Mouse (Mus musculus) inflammation-experienced regulatory T-cells, adult 6 months (primary cell): Measurements from ENCODE around the gene Tmem95. TPM values are rescaled to one million over a fixed set of nuclear protein-coding genes. Genes with fewer than 3 reads are reported as not detected.
"Not testable (repeated sequence)": the region's sequence is repeated elsewhere in the genome, so short reads cannot be mapped to it uniquely, and the experiment has no call there.

Source experiments
- ATAC-seq: one replicate; pipeline ENCODE4 v1.8.0; 2017
- polyA plus RNA-seq, 3 experiments: library from polyadenylated mRNA; unstranded; fragments of 100-300 nt; shearing (Covaris generic); gene quantifications; one replicate each; pipeline ENCODE4 v1.2.1; 2017

The Tmem95 gene
- polyA plus RNA-seq, result not detected

DNA sequence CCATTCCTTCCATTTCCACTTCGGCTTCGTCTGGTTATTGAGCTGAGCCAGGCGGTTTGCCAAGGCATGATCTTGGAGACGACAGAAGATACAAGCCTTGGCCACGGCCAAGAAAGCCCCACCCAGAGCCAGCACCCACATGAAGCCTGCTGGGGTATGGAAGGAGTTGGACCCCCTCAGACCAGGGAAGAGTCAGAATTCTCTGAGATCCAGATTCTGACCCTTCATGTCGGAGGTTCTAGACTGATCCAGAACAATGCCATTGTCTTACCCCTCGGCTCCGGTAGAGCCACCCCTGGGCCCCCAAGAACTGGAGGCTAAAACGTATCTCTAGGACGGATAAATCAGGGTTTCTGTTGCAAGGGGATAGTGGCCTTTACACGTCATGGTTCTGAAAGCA lies at the start of gene Tmem95:
Tmem95 (minus strand) TSS at position 141 of the 400 bp plus-strand sequence.
- ATAC-seq, result no peak

DNA sequence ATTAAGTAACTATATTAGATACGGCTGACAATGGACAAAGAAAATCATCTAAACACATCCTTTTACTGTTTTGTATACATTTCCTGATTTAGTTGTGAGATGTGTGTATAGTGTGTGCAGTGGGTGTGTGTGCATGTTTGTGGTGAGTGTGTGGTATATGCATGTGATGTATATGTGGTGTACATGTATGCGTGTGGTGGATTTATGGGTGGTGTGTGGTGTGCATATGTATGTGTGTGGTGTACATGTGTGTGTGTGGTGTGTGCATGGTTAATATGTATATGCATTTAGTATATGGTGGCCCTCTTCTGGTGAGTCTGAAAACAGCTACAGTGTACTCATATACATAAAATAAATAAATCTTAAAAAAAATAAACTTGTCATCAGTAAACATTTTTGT lies 49.7 kb upstream of the Tmem95 start:
- no peak for ATAC-seq

DNA sequence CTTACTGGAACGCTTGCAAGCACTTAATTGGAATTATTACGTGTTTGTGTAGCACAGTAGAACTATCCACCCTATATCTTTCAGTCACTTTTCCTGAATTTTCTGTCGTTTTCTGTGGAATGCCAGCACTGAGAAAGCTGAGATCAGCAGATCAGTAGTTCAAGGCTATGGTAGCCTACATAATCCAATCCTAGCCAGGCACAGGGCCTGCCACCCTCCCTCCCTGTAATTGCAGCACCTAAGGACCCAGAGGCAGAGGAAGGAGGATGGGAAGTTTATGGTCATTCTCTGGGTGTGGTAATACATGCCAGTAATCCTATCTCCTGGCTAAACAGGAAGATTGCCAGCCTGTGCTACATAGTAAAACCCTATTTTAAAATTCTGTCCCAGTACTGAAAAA lies 45.0 kb upstream of the Tmem95 start:
- no peak for ATAC-seq

DNA sequence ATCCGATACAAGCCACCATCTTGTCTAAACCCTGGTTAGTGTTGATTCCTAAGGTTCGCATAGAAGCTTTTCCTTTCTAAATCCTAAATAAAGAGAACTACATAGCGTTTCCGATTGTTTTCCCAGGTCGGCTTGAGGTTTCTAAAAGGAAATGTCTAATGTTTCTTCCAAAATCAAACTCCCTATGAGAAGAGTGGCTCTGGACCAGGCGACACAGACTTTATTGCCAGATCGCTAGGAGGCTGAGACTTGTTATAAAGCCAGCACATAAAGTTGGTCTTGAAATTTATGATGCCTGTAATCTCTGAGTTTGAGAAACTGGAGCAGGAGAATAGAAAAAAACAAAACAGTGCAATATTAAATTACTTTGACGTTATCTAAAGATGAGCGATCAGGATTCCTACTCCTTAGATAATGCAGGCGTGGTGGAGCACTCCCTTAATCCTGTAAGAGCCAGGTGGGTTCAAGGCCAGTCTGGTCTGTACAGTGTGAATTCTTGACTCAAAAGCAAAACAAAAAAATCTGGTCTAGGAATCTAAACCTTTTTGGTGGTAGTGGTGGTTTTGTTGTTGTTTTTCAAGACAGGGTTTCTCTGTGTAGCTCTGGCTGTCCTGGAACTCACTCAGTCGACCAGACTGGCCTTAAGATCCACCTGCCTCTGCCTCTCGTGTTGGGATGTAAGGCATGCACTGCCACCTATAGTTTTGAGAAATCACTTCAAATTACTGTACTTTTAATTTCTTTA lies 44.4 kb upstream of the Tmem95 start:
- ATAC-seq, result no peak

DNA sequence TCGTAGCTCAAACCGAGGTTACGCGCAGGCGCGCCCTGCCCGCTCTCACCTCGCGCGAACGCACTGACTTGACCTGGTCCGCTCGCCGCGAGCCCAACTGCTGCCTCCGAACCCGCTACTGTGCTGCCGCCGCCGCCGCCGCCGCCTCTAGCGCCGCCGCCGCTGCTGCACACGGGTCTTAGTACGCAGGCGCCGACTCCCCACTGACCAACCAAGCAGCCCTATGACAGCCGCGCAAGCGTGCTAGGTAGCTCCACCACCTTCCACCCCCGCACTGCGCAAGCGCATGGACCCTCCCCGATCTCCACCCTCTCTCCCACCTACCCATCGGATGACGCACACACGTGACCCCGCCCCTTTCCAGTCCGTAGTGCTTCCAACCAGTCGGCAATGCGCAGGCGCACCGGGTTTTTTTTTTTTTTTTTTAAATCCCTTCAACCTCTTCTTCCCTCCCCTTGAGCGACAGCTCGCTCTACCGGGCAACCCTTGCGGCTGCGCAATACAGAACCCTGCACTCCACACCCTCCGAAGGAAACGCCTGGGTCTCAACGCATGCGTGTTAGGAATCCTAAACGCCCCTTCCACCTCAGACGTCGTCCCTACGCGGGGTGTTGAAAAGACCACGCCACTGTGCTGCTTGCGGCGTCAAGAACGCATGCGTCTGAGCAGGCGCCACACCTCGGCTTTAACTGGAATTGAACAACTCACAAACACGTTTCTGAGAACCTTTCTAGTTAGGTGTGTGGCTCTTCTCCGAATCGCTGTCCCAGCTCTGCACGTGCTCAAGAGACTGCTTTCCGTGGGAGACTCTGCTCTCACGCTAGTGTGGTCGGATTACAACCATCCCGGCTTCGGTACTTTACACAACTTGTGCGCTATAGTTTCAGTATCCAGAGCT lies 43.5 kb upstream of the Tmem95 start, which contains the start of gene Eif5a:
Eif5a (minus strand) TSS at position 845 of the 898 bp plus-strand sequence.
- peak; percentile 76 for ATAC-seq

DNA sequence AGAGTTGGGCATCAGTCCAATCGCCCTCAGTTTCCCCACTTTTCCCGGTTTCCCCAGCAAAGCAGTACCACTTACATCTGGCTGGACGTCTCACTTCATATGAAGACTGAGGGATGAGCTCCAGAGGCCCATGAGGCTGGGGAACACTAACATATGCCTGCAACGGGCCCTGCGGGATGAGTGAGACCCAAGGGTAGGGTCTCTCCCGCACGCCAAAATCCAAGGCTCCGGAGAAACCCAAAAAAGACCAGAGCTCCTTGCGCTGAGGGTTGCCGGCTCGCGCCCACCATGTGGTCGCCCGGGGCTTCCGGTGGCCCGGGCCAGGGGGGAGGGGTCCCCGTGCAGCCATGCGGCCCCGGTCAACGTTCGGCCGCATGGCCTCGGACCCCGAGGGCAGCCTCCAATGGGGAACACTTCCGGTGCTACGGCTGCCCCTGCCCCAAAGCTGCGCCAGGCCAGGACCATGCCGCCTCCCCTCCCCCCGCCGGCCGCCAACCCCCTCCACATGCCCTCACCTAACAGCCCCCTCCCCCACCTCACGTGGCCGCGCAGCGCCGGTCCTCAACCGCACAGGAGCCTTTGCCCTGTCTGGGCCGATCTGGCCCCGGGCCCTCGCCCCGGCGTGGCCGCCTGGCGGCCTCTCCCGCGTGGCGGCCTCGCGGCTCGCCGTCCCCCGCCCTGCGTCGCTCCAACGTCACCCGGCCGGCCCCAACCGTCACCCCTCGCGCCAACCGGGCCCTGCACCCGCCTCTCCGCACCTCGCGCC lies 42.6 kb upstream of the Tmem95 start:
- no peak for ATAC-seq

DNA sequence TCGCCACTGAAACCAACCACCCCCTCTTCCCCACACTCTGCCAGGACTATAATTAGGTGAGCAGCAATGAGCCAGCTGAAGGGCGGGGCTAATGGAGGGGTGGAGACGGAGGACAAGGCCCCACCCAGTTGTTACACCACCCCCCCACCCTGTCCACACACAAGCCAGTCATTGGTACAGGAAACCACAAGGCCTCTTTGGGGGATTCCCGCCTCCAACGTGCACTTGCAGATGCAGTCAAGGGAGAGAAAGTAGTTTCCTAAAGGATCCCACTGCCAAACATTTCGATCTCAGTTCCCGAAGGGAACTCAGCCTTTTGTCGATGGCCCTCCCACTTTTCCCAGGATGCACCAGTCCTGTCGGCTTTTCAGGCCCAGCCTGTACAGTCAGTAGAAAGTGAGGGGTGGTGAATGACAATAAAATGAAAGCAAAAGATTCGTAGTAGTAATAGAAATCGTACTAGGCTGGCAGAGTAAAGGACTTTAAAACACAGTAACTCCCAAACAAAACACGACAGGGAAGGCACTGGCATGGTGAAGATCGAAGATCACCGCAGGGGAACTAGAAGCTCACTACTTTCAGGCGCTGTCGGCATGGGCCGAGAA lies 41.9 kb upstream of the Tmem95 start:
- ATAC-seq, result peak; percentile 46

DNA sequence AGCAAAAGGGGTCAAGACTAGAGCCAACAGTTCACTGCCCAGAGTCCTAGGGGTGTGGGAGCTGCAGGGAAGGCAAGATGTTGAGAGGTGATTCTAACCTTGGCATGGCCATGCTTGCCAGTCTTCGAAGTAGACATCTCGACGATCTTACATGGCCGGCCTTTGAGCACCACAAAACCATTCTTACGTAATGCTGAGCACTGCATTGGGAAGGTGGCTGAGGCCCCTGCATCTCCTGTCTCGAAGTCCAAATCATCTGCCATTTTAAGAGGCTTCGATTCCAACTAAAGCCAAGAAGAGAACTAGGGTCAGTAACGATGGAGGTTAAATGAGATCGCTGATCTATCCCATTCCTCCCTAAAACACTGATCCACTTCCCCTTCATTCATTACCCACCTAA lies 41.2 kb upstream of the Tmem95 start:
- no peak for ATAC-seq

DNA sequence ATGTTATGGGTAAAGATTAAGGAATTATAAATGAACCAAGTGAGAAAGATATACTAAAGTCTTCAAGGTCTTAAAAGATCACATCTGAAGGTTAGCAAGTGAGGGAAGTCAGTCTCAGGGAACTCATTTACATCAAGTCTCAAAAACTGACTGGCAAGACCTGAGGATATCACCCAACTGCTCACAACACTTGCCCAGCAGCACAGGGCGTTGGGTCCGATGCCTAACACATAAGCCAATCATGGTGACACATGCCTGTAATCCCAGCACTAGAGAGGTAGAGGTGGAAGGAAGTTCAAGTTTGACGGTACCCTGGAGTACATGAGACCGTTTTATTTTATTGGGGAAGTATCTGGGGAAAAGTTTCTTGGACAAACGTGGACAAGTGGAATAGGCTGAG lies 40.3 kb upstream of the Tmem95 start:
- no peak for ATAC-seq

DNA sequence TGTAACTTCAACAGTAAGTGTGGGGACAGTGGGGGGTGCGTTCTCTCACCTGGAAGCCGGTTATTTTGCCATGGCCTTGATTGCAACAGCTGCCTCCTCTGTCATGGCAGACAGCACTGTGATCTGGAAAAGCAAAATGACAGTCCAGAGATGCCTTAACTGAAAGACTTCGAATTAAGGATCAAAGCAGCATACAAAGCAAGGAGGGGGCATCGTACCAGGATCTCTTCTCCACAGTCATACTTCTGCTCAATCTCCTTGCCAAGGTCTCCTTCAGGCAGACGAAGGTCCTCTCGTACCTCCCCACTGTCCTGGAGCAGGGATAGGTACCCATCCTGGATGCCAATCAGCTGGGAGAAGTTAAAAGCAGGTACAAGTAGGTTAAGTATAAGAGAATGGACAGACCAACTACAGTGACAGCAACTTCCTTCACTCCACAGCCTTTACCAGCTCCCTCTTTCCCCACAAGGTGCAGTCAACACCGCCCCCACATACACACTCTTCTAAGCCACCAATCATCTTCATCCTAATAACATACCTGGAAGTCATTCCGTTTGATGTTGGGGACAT lies 39.6 kb upstream of the Tmem95 start:
- ATAC-seq, result no peak

DNA sequence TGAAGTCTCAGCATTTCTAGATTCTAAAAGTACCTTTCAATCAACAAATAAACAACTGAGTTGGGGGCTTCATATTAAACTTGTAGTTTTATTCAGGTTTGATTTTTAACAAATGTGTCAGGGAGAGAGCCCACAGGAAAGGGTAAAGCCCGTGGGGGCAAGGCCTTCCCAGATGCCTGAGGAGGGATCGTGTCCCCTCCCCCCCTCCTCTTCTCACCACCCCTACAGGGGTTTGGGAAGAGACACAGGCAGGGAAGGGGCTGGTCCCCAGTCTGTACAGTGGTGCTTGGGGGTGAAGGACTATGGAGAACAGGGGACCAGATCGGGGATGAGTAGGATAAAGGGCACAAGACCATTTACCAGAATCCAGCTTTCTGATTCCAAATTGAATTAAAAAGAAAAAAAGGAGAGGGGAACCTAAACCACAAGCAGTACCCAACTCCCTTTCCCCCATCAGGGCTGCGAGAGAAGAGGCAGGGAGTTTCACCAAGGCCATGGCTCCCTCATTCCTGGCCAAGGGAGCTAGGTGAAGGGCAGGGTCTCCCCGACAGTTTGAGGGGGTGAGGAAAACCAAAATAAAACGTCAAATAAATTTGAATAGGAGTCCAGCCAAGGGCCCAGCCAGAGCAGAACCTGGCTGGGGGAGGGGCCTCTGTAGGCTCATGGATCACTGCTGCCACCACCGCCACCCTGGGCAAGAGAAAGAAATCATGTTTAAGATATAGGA lies 39.0 kb upstream of the Tmem95 start:
- not testable (repeated sequence) for ATAC-seq

DNA sequence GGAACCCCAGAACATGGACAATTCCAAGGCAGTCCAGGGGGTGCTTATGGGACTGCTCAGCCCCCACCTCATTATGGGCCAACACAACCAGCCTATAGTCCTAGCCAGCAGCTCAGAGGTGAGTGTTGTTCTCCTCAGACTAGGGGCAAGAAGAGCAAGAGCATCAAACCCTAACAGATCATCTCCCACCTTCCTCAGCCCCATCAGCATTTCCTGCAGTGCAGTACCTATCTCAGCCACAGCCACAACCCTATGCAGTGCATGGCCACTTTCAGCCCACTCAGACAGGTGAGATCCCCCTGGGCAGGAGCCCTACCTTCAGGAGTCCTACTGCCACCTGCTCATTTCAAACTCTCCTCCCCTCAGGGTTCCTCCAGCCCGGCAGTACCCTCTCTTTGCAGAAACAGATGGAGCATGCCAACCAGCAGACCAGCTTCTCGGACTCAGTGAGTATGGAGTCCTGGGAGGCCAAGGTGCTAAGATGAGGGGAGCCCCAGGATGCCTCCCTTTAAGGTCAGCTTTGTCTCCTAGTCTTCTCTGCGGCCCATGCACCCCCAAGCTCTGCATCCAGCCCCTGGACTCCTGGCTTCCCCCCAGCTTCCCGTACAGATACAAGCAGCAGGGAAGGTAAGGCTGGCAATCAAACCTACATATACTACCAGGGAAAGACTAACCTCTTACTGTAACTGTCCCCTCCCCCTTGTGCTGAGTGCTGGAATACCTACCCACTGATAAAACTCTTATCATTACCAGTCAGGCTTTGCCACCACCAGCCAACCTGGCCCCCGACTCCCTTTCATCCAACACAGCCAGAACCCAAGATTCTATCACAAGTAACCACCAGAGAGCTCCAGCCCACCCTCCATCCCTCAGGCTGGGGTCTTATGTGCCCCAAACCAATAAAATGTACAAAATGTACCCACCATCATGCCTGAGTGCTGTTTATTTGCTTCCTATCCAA lies 38.1 kb upstream of the Tmem95 start:
- ATAC-seq, result no peak

DNA sequence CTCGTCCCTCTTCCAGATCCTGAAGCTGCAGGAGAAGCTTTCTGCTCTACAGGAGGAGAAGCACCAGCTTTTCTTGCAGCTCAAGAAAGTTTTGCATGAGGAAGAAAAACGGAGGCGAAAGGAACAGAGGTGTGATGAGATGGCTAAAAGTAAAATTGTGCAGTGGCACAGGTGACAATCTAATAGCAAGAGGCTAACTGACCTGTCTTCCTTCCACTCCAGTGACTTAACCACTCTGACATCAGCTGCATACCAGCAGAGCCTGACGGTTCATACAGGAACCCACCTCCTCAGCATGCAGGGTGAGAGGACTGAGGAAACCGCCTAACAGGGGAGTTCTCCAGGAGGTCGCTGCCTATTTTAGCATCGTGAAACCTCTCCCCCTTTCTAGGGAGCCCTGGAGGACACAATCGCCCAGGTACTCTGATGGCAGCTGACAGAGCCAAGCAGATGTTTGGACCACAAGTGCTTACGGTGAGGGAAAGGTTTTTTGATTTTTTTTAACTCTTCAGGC lies 37.2 kb upstream of the Tmem95 start:
- ATAC-seq, result no peak

DNA sequence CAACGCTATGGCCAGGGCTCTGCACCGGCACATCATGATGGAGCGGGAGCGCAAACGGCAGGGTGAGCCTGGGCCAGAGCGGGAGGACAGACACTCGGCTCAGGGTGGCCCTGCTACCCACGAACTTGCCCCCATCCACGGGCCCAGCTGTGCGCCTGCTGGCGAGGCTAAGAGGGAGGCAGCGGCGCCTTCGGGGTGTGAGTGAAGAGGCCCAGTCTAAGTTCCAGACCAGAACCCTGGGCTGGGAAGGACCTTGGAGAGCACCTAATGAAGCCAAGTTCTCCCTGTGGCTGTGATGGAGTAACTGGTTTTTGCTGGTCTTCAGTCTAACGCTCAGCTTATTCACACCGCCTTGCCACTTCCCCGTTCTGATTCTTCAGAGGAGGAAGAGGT lies 36.5 kb upstream of the Tmem95 start:
- no peak for ATAC-seq

DNA sequence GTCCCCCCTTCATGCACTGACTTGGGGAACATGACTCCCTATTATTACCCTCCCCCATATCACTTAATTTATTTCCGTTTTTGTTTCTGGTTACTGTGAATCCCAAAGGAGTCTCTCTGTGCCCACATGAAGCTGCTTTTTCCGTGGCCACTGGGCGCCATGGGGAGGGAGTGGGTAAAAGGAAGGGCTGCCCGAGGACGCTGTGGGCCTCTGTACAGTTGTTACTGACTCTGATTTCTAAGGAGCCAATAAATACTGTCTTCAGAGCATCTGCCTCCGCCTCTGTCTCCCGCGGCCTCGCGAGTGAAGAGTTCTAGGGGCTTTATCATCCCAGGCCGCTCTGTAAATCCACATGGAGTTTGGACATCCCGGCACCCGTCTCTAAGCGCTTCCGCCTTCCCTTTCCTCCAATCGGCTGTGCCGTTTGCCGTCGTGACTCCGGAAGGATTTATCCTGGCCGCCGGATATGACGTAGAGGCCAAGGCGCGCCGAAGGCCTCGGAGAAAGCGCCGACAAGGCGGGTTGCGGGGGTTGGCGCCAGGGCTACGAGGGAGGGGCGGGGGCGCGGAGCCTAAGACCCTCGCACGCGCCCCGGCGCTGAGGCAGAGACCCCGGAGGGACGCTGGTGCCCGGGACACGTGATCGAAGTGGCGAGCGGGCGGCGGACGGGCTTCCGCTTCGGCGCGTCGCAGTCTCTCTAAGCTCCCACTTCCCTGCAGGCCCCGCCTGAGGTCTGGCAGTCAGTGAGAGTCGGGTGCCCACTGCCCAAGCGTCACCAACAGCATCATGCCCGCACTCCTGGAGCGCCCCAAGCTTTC lies 35.9 kb upstream of the Tmem95 start, which contains the start of gene Gps2:
Gps2 (plus strand) TSS at position 335 of the 818 bp plus-strand sequence.
- peak; percentile 91 for ATAC-seq

DNA sequence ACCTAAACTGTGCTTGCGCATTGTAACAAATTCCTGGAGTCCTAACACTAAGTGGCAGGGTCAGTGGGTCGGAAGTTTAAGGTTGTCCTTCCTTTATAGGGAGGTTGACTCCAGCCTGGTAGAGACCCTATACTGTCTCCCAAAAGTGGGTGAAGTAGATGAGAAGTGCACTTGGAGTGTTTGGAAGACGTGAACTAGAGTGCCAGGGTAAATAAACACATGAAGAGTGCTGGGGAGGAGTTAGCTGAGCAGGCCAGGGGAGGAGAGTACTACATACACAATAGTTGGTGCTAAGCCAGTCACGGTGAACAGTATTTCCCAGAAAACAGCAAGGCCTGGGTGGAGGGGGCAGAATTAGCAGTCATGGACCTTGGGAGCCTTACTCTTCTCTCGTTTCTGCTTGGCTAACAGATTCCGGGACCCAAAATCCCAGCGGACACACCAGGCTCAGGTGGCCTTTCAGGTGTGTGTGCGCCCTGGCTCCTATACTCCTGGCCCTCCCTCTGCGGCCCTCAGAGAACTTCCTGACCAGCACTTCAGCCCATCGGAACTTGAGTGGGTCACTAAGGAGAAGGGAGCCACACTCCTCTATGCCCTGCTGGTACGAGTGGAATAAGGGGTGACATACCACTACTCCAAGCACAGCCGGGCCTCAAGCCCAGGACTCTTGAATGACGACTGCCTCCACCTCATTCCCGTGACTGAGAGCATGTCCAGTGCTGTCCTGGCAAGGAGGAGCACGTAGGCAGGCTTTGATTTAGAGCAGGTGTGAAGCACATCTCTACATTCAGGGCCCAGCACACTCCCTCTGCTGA lies 35.1 kb upstream of the Tmem95 start:
- no peak for ATAC-seq

DNA sequence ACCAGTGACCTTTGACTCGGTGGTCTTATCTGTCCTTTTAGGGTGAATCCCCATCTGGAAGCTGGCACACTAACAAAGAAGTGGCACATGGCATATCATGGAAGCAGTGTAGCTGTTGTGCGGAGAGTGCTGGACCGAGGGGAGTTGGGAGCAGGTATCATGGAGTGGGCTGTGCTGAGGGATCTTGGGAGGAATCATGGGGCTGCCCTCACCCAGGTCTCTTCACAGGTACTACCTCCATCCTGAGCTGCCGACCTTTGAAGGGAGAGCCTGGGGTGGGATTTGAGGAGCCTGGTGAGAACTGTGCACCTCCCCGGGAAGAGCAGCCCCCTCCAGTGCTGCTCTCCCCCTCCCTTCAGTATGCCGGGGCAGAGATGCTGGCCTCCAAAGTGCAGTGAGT lies 33.9 kb upstream of the Tmem95 start:
- no peak for ATAC-seq
